Mouse (Mus musculus) midbrain, embryonic 16.5 days (tissue): Measurements from ENCODE around the gene Tmem44. TPM values are rescaled to one million over a fixed set of nuclear protein-coding genes. Genes with fewer than 3 reads are reported as not detected.

ENCODE experiments used
- ATAC-seq: fragments of 200-750 bp; cut with Nextera tagmentation; 2 replicates; pipeline ENCODE4 v1.8.0; 2017; ENCODE audit warnings: moderate TSS enrichment
- H3K27ac ChIP-seq: fragments of 300-500 bp; sonication (generic); 2 replicates; pipeline ENCODE4 v1.5.1; 2014; ENCODE audit warnings: mild to moderate bottlenecking, low read length, mixed read lengths
- H3K27me3 ChIP-seq: fragments of 300-500 bp; sonication (generic); 2 replicates; pipeline ENCODE4 v1.6.1; 2014; ENCODE audit warnings: low read depth, low read length, mixed read lengths; ENCODE audit not compliant: control insufficient read depth, insufficient read depth
- H3K36me3 ChIP-seq: fragments of 300-500 bp; sonication (generic); 2 replicates; pipeline ENCODE4 v1.6.1; 2014; ENCODE audit warnings: mild to moderate bottlenecking, low read length, moderate library complexity, mixed read lengths; ENCODE audit not compliant: control insufficient read depth, insufficient read depth
- H3K4me1 ChIP-seq: fragments of 300-500 bp; sonication (generic); 2 replicates; pipeline ENCODE4 v1.6.1; 2014; ENCODE audit warnings: mild to moderate bottlenecking, low read length, mixed read lengths; ENCODE audit not compliant: control insufficient read depth, insufficient read depth
- H3K4me2 ChIP-seq: fragments of 300-500 bp; sonication (generic); 2 replicates; pipeline ENCODE4 v1.6.1; 2014; ENCODE audit warnings: mild to moderate bottlenecking, low read length, mixed read lengths
- H3K4me3 ChIP-seq: fragments of 300-500 bp; sonication (generic); 2 replicates; pipeline ENCODE4 v1.5.1; 2014; ENCODE audit warnings: low read depth, mild to moderate bottlenecking, low read length, moderate library complexity, mixed read lengths
- H3K9ac ChIP-seq: fragments of 300-500 bp; sonication (generic); 2 replicates; pipeline ENCODE4 v1.6.1; 2014; ENCODE audit warnings: low read depth, low read length, mixed read lengths
- H3K9me3 ChIP-seq: fragments of 300-500 bp; sonication (generic); replicated peaks from 2 replicates; pipeline ENCODE4 v1.6.1; 2014; ENCODE audit warnings: mild to moderate bottlenecking, low read length, mixed read lengths; ENCODE audit not compliant: control insufficient read depth, poor library complexity, severe bottlenecking
- WGBS: fragments of 180-500 bp; shearing (Covaris S2); extraction: QIAGEN DNeasy Blood & Tissue Kit; methylation state at CpG from one replicate; pipeline ENCODE4 v1.1.7; 2014; 5-methylcytosine and 5-hydroxymethylcytosine counted together
- polyA plus RNA-seq: library from polyadenylated mRNA; unstranded; fragments of >200 nt; fragmentation: Nextera tagmentation; extraction: Ambion mirVana; gene quantifications from 2 replicates; pipeline ENCODE4 v1.2.1, GENCODE M21; 2015

The Tmem44 gene
- polyA plus RNA-seq, 1 experiment from 2014 or later, result 84.7 TPM

- H3K4me1 ChIP-seq, result peaks cover 11% of the 10 kb centered on the region
- H3K4me3 ChIP-seq, result peak within 1 kb of the TSS; percentile 90
- peaks cover 5% of the 10 kb centered on the region for H3K36me3 ChIP-seq
- ATAC-seq, result peak; percentile 97
- H3K27ac ChIP-seq, result peak within 1 kb of the TSS; percentile 75
- peak within 1 kb of the TSS; percentile 100 for H3K4me2 ChIP-seq
- no peaks in the 10 kb centered on the region for H3K9me3 ChIP-seq
- H3K27me3 ChIP-seq, result no peaks in the 10 kb centered on the region; the same call in 1 of the 2 replicates
- WGBS, result 4% methylated on average over 35 of the region's 35 CpGs
- peak within 1 kb of the TSS; percentile 64 for H3K9ac ChIP-seq
Observed at GRCm38 (mm10) chr16:30587494-30588327, 37.1 kb upstream of the Tmem44 start, which contains the start of gene Lsg1. Gene Lsg1, minus strand, starts transcription at chr16:30587592.

- ATAC-seq, result no peak
- Histone ChIP-seq H3K4me2 (peak overlapping the region; percentile 100), H3K4me1 (peaks cover 11% of the 10 kb centered on the region), H3K4me3 (peak overlapping the region; percentile 90), H3K27ac (peak overlapping the region; percentile 75), H3K9ac (peak overlapping the region; percentile 64), H3K27me3 (no peaks in the 10 kb centered on the region; the same call in 1 of the 2 replicates), H3K9me3 (no peaks in the 10 kb centered on the region), H3K36me3 (peaks cover 12% of the 10 kb centered on the region)
- 4% methylated on average over 19 of the region's 19 CpGs for WGBS
Observed at GRCm38 (mm10) chr16:30586935-30587493, 36.4 kb upstream of the Tmem44 start.

- Histone ChIP-seq H3K36me3 (peaks cover 39% of the 10 kb centered on the region), H3K27ac (no peak overlapping the region), H3K9ac (no peak overlapping the region), H3K4me3 (no peak overlapping the region), H3K27me3 (no peaks in the 10 kb centered on the region), H3K9me3 (no peaks in the 10 kb centered on the region), H3K4me1 (no peaks in the 10 kb centered on the region), H3K4me2 (no peak overlapping the region)
- whole genome bisulfite sequencing, result 91% methylated on average over 5 of the region's 5 CpGs
- no peak for ATAC-seq
Observed at GRCm38 (mm10) chr16:30580765-30581164, 30.1 kb upstream of the Tmem44 start.

- whole genome bisulfite sequencing, result 93% methylated on average over 1 of the region's 1 CpGs
- no peaks in the 10 kb centered on the region for H3K27me3 ChIP-seq
- no peak overlapping the region for H3K4me2 ChIP-seq
- peaks cover 40% of the 10 kb centered on the region for H3K36me3 ChIP-seq
- H3K27ac ChIP-seq, result no peak overlapping the region
- H3K4me3 ChIP-seq, result no peak overlapping the region
- no peak for ATAC-seq
- H3K9ac ChIP-seq, result no peak overlapping the region
- no peaks in the 10 kb centered on the region for H3K9me3 ChIP-seq
- H3K4me1 ChIP-seq, result no peaks in the 10 kb centered on the region
Observed at GRCm38 (mm10) chr16:30576392-30576791, 25.8 kb upstream of the Tmem44 start.

- no peak for ATAC-seq
- WGBS, result 92% methylated on average over 7 of the region's 7 CpGs
- Histone ChIP-seq H3K36me3 (peaks cover 44% of the 10 kb centered on the region), H3K4me3 (no peak overlapping the region), H3K9ac (no peak overlapping the region), H3K27me3 (no peaks in the 10 kb centered on the region), H3K9me3 (no peaks in the 10 kb centered on the region), H3K4me2 (no peak overlapping the region), H3K4me1 (no peaks in the 10 kb centered on the region), H3K27ac (no peak overlapping the region)
Observed at GRCm38 (mm10) chr16:30575815-30576214, 25.2 kb upstream of the Tmem44 start.

GRCm38 (mm10) chr16:30572239-30572638 is 21.6 kb upstream of the Tmem44 start:
- no peak for ATAC-seq
- Histone ChIP-seq H3K9ac (no peak overlapping the region), H3K4me2 (no peak overlapping the region), H3K27ac (no peak overlapping the region), H3K9me3 (no peaks in the 10 kb centered on the region), H3K36me3 (peaks cover 56% of the 10 kb centered on the region), H3K4me3 (no peak overlapping the region), H3K27me3 (no peaks in the 10 kb centered on the region), H3K4me1 (no peaks in the 10 kb centered on the region)
- 60% methylated on average over 4 of the region's 4 CpGs for WGBS

- ATAC-seq, result no peak
- Histone ChIP-seq H3K9me3 (no peaks in the 10 kb centered on the region), H3K4me2 (no peak overlapping the region), H3K27ac (no peak overlapping the region), H3K4me3 (no peak overlapping the region), H3K9ac (no peak overlapping the region), H3K36me3 (peaks cover 54% of the 10 kb centered on the region), H3K4me1 (no peaks in the 10 kb centered on the region), H3K27me3 (no peaks in the 10 kb centered on the region)
- 94% methylated on average over 5 of the region's 5 CpGs for WGBS
Observed at GRCm38 (mm10) chr16:30571378-30571777, 20.7 kb upstream of the Tmem44 start.

- Histone ChIP-seq H3K4me2 (no peak overlapping the region), H3K9me3 (no peaks in the 10 kb centered on the region), H3K27me3 (no peaks in the 10 kb centered on the region), H3K27ac (no peak overlapping the region), H3K9ac (no peak overlapping the region), H3K36me3 (peaks cover 59% of the 10 kb centered on the region), H3K4me3 (no peak overlapping the region), H3K4me1 (no peaks in the 10 kb centered on the region)
- 90% methylated on average over 4 of the region's 4 CpGs for WGBS
- ATAC-seq, result no peak
Observed at GRCm38 (mm10) chr16:30570173-30570572, 19.5 kb upstream of the Tmem44 start.

GRCm38 (mm10) chr16:30565631-30566030 is 15.0 kb upstream of the Tmem44 start:
- Histone ChIP-seq H3K36me3 (peaks cover 55% of the 10 kb centered on the region), H3K27ac (no peak overlapping the region), H3K9ac (no peak overlapping the region), H3K4me3 (no peak overlapping the region), H3K4me1 (no peaks in the 10 kb centered on the region), H3K27me3 (no peaks in the 10 kb centered on the region), H3K4me2 (no peak overlapping the region), H3K9me3 (no peaks in the 10 kb centered on the region)
- no peak for ATAC-seq
- 96% methylated on average over 6 of the region's 6 CpGs for whole genome bisulfite sequencing
